Mouse (Mus musculus): ENCODE data around the gene Gimd1. TPM values are rescaled to one million over a fixed set of nuclear protein-coding genes. Genes with fewer than 3 reads are reported as not detected.

Gene Gimd1
- total and polyA plus RNA-seq, 3 experiments: not detected

DNA sequence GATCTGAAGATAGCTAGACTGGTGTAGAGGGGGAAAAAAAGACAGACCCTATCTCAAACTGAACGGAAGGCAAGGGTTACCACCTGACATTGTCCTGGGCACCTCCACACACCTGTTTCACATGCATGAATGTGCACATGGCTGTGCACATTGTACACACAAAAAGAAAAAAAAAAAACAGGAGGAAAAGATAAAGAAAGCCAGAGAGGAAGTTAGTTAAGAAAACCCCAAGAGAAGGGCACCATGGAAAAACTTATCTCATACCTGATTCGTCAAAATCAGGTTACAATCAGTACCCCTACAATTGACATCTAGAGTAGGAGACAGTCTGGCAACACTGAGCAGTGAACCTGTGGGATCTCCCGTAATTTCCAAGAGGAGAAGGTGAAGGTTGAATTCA lies 39.6 kb upstream of the Gimd1 start:
- H3K4me1 ChIP-seq (ENCODE audit: control insufficient read depth in 1 of 2, insufficient read depth in 2 of 2, low read length in 2 of 2): no peaks in the 10 kb centered on the region
- H3K36me3 ChIP-seq (ENCODE audit: control insufficient read depth in 1 of 2, insufficient read depth in 2 of 2, low read length in 2 of 2): no peaks in the 10 kb centered on the region
- no peak overlapping the region for H3K4me3 ChIP-seq (ENCODE audit: control insufficient read depth in 1 of 2, insufficient read depth in 1 of 2, low read depth in 2 of 2, low read length in 2 of 2)
- no peaks in the 10 kb centered on the region for H3K79me2 ChIP-seq (ENCODE audit: control insufficient read depth, insufficient read depth, low read length, poor library complexity)
- no peak overlapping the region for H3K9ac ChIP-seq (ENCODE audit: control insufficient read depth, low read depth, low read length, poor library complexity, severe bottlenecking)
- TF ChIP-seq CHD1 (IDR thresholded peaks at IDR 0.05; ENCODE audit: low read depth, low read length) (no peak), NELFE (IDR thresholded peaks at IDR 0.05; ENCODE audit: low read depth, low read length) (no peak), MAX (IDR thresholded peaks at IDR 0.05; ENCODE audit: low read length) (no peak), GABPA (IDR thresholded peaks at IDR 0.05; ENCODE audit: low read depth, low read length) (no peak), GATA1 (IDR thresholded peaks at IDR 0.05; ENCODE audit: low read depth, low read length) (no peak), ETS1 (IDR thresholded peaks at IDR 0.05; ENCODE audit: low read depth, low read length) (no peak), RAD21 (IDR thresholded peaks at IDR 0.05; ENCODE audit: low read depth, low read length) (no peak), UBTF (IDR thresholded peaks at IDR 0.05; ENCODE audit: borderline replicate concordance, insufficient read depth, low read depth, low read length) (no peak), ZC3H11A (IDR thresholded peaks at IDR 0.05; ENCODE audit: low read depth, low read length) (no peak), HCFC1 (IDR thresholded peaks at IDR 0.05; ENCODE audit: low read depth, low read length) (no peak), E2F4 (IDR thresholded peaks at IDR 0.05; ENCODE audit: borderline replicate concordance, low read depth, low read length) (no peak), ZKSCAN1 (IDR thresholded peaks at IDR 0.05; ENCODE audit: low read depth, low read length) (no peak)
- H3K27me3 ChIP-seq (ENCODE audit: control insufficient read depth in 1 of 2, insufficient read depth in 2 of 2, low read length in 2 of 2): no peaks in the 10 kb centered on the region
- DNase-seq (ENCODE audit: low read depth, low spot score): no peak
- H3K27ac ChIP-seq (ENCODE audit: control insufficient read depth, low read depth, low read length): no peak overlapping the region
- no peaks in the 10 kb centered on the region for H3K9me3 ChIP-seq (replicated peaks; ENCODE audit: insufficient read depth, low read length)

- no peak for DNase-seq (ENCODE audit: low read depth, low spot score)
- Histone ChIP-seq H3K9me3 (replicated peaks; ENCODE audit: insufficient read depth, low read length) (no peaks in the 10 kb centered on the region), H3K27ac (ENCODE audit: control insufficient read depth, low read depth, low read length) (no peak overlapping the region), H3K4me1 (ENCODE audit: control insufficient read depth in 1 of 2, insufficient read depth in 2 of 2, low read length in 2 of 2) (no peaks in the 10 kb centered on the region), H3K9ac (ENCODE audit: control insufficient read depth, low read depth, low read length, poor library complexity, severe bottlenecking) (no peak overlapping the region), H3K4me3 (ENCODE audit: control insufficient read depth in 1 of 2, insufficient read depth in 1 of 2, low read depth in 2 of 2, low read length in 2 of 2) (no peak overlapping the region), H3K79me2 (ENCODE audit: control insufficient read depth, insufficient read depth, low read length, poor library complexity) (no peaks in the 10 kb centered on the region), H3K36me3 (ENCODE audit: control insufficient read depth in 1 of 2, insufficient read depth in 2 of 2, low read length in 2 of 2) (no peaks in the 10 kb centered on the region), H3K27me3 (ENCODE audit: control insufficient read depth in 1 of 2, insufficient read depth in 2 of 2, low read length in 2 of 2) (no peaks in the 10 kb centered on the region)
- TF ChIP-seq SIN3A (IDR thresholded peaks at IDR 0.05; ENCODE audit: low read length) (no peak), ELF1 (IDR thresholded peaks at IDR 0.05; ENCODE audit: low read depth, low read length) (no peak), SMC3 (IDR thresholded peaks at IDR 0.05; ENCODE audit: low read depth, low read length) (no peak), TAL1 (IDR thresholded peaks at IDR 0.05; ENCODE audit: low read length) (no peak), MXI1 (IDR thresholded peaks at IDR 0.05; ENCODE audit: low read depth, low read length) (no peak), GATA1 (IDR thresholded peaks at IDR 0.05; ENCODE audit: low read depth, low read length) (no peak), NRF1 (IDR thresholded peaks at IDR 0.05; ENCODE audit: insufficient read depth, low read depth, low read length, poor library complexity, severe bottlenecking) (no peak), MAZ (IDR thresholded peaks at IDR 0.05; ENCODE audit: low read depth, low read length) (no peak), USF2 (IDR thresholded peaks at IDR 0.05; ENCODE audit: borderline replicate concordance in 1 of 2, insufficient read depth in 1 of 2, low read depth in 1 of 2, low read length in 2 of 2) (no peak), MAFK (IDR thresholded peaks at IDR 0.05; ENCODE audit: borderline replicate concordance, low read depth, low read length) (no peak), KAT2A (conservative IDR thresholded peaks at IDR 0.05; ENCODE audit: low read depth, low read length) (no peak), TBP (IDR thresholded peaks at IDR 0.05; ENCODE audit: low read depth, low read length) (no peak), ZMIZ1 (IDR thresholded peaks at IDR 0.05; ENCODE audit: low read depth, low read length) (no peak), CTCF (IDR thresholded peaks at IDR 0.05 in 2 of 3, conservative IDR thresholded peaks at IDR 0.05 in 1 of 3; ENCODE audit: control insufficient read depth in 1 of 3, insufficient read depth in 1 of 3, low read depth in 2 of 3, low read length in 3 of 3, poor library complexity in 1 of 3, severe bottlenecking in 1 of 3) (no peak), GABPA (IDR thresholded peaks at IDR 0.05; ENCODE audit: low read depth, low read length) (no peak), MYC (IDR thresholded peaks at IDR 0.05; ENCODE audit: low read depth, low read length) (no peak), JUND (IDR thresholded peaks at IDR 0.05; ENCODE audit: low read depth, low read length) (no peak), USF1 (IDR thresholded peaks at IDR 0.05; ENCODE audit: low read depth, low read length) (no peak)
These were observed 39.0 kb upstream of the Gimd1 start for GRCm38 (mm10) chr3:132590604-132591003.
